Mouse (Mus musculus) limb, embryonic 15.5 days (tissue): ENCODE measurements around the gene Tmem265. TPM values are rescaled to one million over a fixed set of nuclear protein-coding genes. Genes with fewer than 3 reads are reported as not detected.
A peak's percentile ranks its signal among the peaks of the same experiment; 100 is the strongest.

ENCODE experiments used
- ATAC-seq: fragments of 200-750 bp; cut with Nextera tagmentation; 2 replicates; pipeline ENCODE4 v1.8.0; 2017; ENCODE audit warnings: low read depth, moderate TSS enrichment; ENCODE audit not compliant: insufficient number of reproducible peaks, low FRiP score, low TSS enrichment
- H3K27ac ChIP-seq: fragments of 300-500 bp; sonication (generic); 2 replicates; pipeline ENCODE4 v1.5.1; 2015; ENCODE audit warnings: moderate library complexity, mild to moderate bottlenecking, inconsistent platforms
- H3K27me3 ChIP-seq: fragments of 300-500 bp; sonication (generic); 2 replicates; pipeline ENCODE4 v1.6.1; 2015; ENCODE audit warnings: inconsistent platforms
- H3K36me3 ChIP-seq: fragments of 300-500 bp; sonication (generic); 2 replicates; pipeline ENCODE4 v1.6.1; 2015; ENCODE audit warnings: inconsistent platforms
- H3K4me1 ChIP-seq: fragments of 300-500 bp; sonication (generic); 2 replicates; pipeline ENCODE4 v1.6.1; 2015; ENCODE audit warnings: inconsistent platforms
- H3K4me2 ChIP-seq: fragments of 300-500 bp; sonication (generic); 2 replicates; pipeline ENCODE4 v1.6.1; 2015; ENCODE audit warnings: mild to moderate bottlenecking, inconsistent platforms
- H3K4me3 ChIP-seq: fragments of 300-500 bp; sonication (generic); 2 replicates; pipeline ENCODE4 v1.5.1; 2015; ENCODE audit warnings: mild to moderate bottlenecking, inconsistent platforms
- H3K9ac ChIP-seq: fragments of 300-500 bp; sonication (generic); 2 replicates; pipeline ENCODE4 v1.6.1; 2015; ENCODE audit warnings: inconsistent platforms
- H3K9me3 ChIP-seq: fragments of 300-500 bp; sonication (generic); 2 replicates; pipeline ENCODE4 v1.6.1; 2016; ENCODE audit warnings: inconsistent platforms
- WGBS: fragments of 180-500 bp; shearing (Covaris S2); methylation state at CpG from one replicate; pipeline ENCODE4 v1.1.7; 2015; 5-methylcytosine and 5-hydroxymethylcytosine counted together
- polyA plus RNA-seq: library from polyadenylated mRNA; unstranded; fragments of >200 nt; fragmentation: Nextera tagmentation; extraction: Ambion mirVana; gene quantifications from 2 replicates; pipeline ENCODE4 v1.2.1, GENCODE M21; 2015

Tmem265 gene
- polyA plus RNA-seq, 1 experiment from 2014 or later, result 12.1 TPM

DNA sequence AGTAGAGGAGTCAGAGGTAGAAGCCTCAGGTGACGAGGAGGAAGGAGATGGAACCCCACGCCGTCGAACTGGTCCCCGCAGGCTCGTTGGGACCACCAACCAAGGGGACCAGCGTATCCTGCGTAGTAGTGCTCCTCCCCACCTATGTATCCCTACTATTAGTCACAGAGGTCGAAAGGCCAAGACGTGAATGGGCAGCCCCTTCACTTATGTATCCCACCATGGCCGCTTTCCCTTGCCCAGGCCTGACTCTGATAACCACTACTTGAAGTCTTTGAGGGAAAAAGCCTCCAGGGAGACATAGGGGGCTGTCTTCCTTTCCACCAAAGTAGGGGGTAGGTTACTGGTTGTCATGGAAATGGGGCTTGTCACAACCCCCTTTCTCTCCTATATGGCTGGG, 610 bp upstream of the Tmem265 start:
- Histone ChIP-seq H3K4me3 (no peak overlapping the region), H3K36me3 (peaks cover 77% of the 10 kb centered on the region), H3K9ac (no peak overlapping the region), H3K4me1 (peaks cover 4% of the 10 kb centered on the region; the same call in 1 of the 2 replicates), H3K9me3 (no peaks in the 10 kb centered on the region), H3K27me3 (no peaks in the 10 kb centered on the region), H3K4me2 (no peak overlapping the region), H3K27ac (no peak overlapping the region)
- ATAC-seq, result no peak
- 93% methylated on average over 11 of the region's 11 CpGs for WGBS

DNA sequence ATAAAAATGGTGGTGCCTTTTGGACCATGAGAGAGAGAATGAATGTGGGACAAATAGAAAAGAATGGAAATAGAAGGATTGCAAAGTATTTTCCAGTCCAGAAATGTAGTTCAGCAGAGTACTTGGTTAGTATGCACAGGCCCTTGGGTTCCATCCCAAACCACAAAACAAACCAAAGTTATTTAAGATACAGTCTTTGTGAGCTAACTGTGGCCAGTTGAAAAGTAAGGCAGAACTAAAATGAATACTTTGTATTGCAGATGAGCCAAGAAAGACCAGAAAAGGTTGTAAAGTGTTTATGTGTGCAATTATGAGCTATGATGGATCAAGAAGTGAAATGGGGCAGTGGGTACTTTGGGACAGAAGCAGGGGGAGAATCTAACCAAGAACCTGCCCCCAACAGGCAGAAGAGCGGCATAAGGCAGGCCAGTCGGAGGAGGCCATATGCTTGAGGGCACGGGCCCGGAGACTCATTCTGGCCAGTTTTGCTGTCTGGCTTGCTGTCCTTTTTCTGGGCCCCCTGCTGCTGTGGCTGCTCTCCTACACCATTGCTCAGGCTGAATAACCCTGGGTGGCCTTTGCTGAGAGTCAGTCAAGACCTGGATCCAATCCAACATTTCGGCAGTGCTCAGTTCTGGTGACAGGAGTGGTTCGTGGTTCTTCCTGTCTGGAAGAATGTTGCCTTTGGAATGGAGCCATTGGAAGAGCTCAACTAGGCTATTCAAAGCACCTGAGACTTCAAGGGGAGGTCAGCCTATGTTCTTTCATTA, 3.4 kb downstream of the Tmem265 start:
- H3K4me3 ChIP-seq, result no peak overlapping the region
- no peak for ATAC-seq
- H3K4me2 ChIP-seq, result no peak overlapping the region
- H3K27me3 ChIP-seq, result no peaks in the 10 kb centered on the region
- no peaks in the 10 kb centered on the region for H3K9me3 ChIP-seq
- 65% methylated on average over 6 of the region's 6 CpGs for WGBS
- no peak overlapping the region for H3K9ac ChIP-seq
- H3K27ac ChIP-seq, result no peak overlapping the region
- peaks cover 4% of the 10 kb centered on the region; the same call in 1 of the 2 replicates for H3K4me1 ChIP-seq
- peaks cover 60% of the 10 kb centered on the region for H3K36me3 ChIP-seq

DNA sequence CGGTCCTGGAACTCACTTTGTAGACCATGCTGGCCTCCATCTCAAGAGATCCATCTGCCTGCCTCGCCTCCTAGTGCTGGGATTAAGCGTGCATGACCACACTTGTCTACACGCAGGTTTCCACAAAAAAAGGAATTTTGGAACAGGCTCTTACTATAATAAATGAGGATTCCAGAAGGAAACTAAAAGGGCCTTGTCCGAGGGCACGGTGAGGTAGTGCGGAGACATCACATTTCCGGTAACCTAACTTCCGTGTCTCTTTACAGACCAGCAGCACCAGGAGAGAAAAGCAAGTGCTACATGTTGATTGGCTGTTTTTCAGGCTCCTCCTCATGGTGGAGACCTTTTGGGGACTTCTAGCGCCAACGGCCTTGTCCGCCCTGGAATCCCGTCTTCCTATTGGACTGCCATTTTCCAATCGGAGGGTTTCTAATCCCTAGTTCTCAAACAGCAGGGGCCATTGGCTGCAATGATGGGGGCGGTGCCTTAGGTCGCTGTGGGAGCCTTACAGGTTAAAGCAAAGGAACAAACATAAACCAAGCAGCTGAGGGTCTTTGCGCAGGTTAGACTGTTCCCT, 11.8 kb downstream of the Tmem265 start, which contains the start of gene Phkg2:
Gene Phkg2, plus strand, starts transcription at position 446 of the 577 bp plus-strand sequence.
- Histone ChIP-seq H3K27me3 (no peaks in the 10 kb centered on the region), H3K4me1 (peaks cover 18% of the 10 kb centered on the region), H3K27ac (peak within 1 kb of the TSS; percentile 84), H3K4me2 (peak within 1 kb of the TSS; percentile 95), H3K9ac (peak within 1 kb of the TSS; percentile 80), H3K4me3 (peak within 1 kb of the TSS; percentile 72), H3K36me3 (peaks cover 25% of the 10 kb centered on the region), H3K9me3 (no peaks in the 10 kb centered on the region)
- peak; percentile 96 for ATAC-seq
- under 1% methylated on average over 17 of the region's 17 CpGs for WGBS

DNA sequence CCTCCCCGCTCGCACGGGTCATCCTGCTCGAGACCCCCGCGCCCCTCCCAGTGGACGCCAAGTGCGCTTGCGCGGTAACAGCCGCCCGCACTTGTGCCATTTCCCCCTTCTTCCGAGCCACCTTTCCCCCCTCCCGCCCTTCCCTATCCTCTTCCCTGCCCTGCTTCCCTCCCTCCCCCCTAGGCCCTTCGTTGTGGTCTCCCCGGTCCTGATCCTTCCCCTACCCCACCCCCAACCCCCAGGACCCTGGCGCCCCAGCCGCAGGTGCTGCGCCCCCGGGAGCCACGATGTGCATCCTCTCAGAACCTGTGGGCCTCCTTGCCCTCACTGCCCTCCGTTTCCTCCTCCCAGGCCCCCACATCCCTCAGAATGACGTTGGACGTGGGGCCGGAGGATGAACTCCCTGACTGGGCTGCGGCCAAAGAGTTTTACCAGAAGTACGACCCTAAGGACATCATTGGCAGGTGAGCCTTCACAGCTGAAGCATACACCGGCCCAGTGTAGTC, 12.4 kb downstream of the Tmem265 start:
- peaks cover 30% of the 10 kb centered on the region for H3K36me3 ChIP-seq
- H3K9me3 ChIP-seq, result no peaks in the 10 kb centered on the region
- peak overlapping the region; percentile 80 for H3K9ac ChIP-seq
- peak overlapping the region; percentile 95 for H3K4me2 ChIP-seq
- H3K27ac ChIP-seq, result peak overlapping the region; percentile 76
- WGBS, result 0% methylated on average over 20 of the region's 28 CpGs
- ATAC-seq, result peak; percentile 52
- peak overlapping the region; percentile 72 for H3K4me3 ChIP-seq
- H3K27me3 ChIP-seq, result no peaks in the 10 kb centered on the region
- peaks cover 18% of the 10 kb centered on the region for H3K4me1 ChIP-seq

DNA sequence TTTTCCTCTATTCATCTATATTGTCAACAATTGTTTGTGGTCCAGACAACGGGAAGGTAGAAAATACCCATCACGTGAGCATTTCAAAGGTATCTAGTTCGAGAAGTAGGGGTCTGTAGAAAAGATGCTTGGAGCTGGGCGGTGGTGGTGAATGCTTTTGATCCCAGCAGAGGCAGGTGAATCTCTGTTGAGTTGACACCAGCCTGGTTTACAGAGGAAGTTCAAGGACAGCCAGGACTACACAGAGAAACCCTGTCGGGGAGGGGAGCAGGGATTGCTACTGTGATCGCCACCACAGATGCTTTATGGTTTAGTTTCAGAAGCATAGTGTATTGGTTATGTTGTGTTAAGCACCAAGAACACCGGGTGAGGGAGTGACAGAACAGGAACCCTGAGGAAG, 12.9 kb downstream of the Tmem265 start:
- ATAC-seq, result no peak
- no peak overlapping the region for H3K27ac ChIP-seq
- WGBS, result 20% methylated on average over 7 of the region's 7 CpGs
- H3K9me3 ChIP-seq, result no peaks in the 10 kb centered on the region
- peak overlapping the region; percentile 80 for H3K9ac ChIP-seq
- H3K4me1 ChIP-seq, result peaks cover 18% of the 10 kb centered on the region
- H3K4me2 ChIP-seq, result peak overlapping the region; percentile 95
- peaks cover 25% of the 10 kb centered on the region for H3K36me3 ChIP-seq
- H3K4me3 ChIP-seq, result peak overlapping the region; percentile 72
- no peaks in the 10 kb centered on the region for H3K27me3 ChIP-seq

DNA sequence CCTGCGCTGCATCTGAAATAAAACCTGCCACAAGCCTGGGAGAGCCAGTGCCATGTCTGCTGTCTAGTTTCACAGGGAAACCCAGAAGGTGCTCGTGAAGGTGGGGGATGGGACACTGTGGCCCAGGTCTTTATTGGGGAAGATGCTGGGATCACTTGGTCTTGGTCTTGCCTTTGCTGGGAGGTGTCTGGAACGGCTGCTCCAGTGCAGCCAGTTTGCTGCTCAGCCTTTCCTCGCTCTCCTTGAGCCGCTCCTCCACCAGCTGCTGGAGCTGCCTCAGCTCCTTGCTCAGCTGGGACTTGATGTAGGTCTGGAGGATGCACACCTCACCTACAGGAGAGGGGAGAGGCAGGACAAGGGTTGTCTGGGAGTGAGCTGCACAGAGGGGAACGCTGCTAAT, 22.1 kb downstream of the Tmem265 start:
- Histone ChIP-seq H3K4me1 (peaks cover 10% of the 10 kb centered on the region), H3K27me3 (no peaks in the 10 kb centered on the region), H3K4me3 (no peak overlapping the region), H3K9me3 (no peaks in the 10 kb centered on the region), H3K9ac (no peak overlapping the region), H3K36me3 (peaks cover 60% of the 10 kb centered on the region), H3K27ac (no peak overlapping the region), H3K4me2 (no peak overlapping the region)
- no peak for ATAC-seq
- WGBS, result 90% methylated on average over 6 of the region's 6 CpGs

DNA sequence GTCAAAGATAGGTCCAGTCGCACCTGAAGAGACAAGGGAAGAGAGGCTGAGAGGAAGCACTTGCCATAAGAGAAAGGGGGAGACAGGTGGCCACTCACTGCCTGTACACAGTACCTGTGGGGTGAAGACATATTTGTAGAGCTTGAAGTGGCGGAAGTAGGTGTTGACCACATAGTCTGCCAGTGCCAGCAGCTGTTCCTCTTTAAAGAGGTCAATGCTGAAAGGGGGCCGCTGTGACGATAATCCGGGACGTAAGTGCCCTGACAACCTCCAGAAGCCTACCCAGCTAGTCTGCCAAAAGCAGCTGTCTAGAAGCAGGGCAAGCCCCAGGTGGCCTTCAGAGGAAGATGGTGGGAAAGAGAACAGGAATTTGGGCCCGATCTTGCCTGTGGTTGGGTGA, 23.8 kb downstream of the Tmem265 start:
- H3K27ac ChIP-seq, result no peak overlapping the region
- no peaks in the 10 kb centered on the region for H3K27me3 ChIP-seq
- H3K4me2 ChIP-seq, result no peak overlapping the region
- WGBS, result 82% methylated on average over 7 of the region's 7 CpGs
- no peaks in the 10 kb centered on the region for H3K9me3 ChIP-seq
- peaks cover 54% of the 10 kb centered on the region for H3K36me3 ChIP-seq
- H3K4me3 ChIP-seq, result no peak overlapping the region
- no peak for ATAC-seq
- H3K9ac ChIP-seq, result no peak overlapping the region
- peaks cover 17% of the 10 kb centered on the region for H3K4me1 ChIP-seq

DNA sequence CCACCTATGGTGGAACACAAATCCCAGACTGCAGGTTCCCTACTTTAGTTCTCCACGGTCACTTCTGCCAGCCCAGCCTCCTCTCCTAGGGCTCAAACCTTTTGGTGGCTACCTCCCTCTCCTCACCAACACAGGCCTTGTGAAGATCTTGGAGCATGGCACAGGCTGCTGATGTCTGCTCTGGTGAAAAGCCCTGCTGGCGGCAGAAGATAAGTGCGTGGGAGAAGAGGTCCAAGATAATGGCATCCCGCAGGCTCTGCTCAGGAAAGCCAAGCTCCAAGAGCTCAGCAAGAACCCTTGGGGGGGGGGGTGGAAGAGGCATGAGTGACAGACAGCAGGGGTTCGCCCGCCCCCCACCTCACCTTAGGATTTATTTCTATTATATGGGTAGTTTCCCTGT, 25.0 kb downstream of the Tmem265 start:
- H3K36me3 ChIP-seq, result peaks cover 54% of the 10 kb centered on the region
- no peak for ATAC-seq
- 93% methylated on average over 6 of the region's 6 CpGs for WGBS
- no peaks in the 10 kb centered on the region for H3K27me3 ChIP-seq
- no peak overlapping the region for H3K4me3 ChIP-seq
- no peak overlapping the region for H3K27ac ChIP-seq
- H3K9ac ChIP-seq, result no peak overlapping the region
- no peak overlapping the region for H3K4me2 ChIP-seq
- peaks cover 17% of the 10 kb centered on the region for H3K4me1 ChIP-seq
- H3K9me3 ChIP-seq, result no peaks in the 10 kb centered on the region

DNA sequence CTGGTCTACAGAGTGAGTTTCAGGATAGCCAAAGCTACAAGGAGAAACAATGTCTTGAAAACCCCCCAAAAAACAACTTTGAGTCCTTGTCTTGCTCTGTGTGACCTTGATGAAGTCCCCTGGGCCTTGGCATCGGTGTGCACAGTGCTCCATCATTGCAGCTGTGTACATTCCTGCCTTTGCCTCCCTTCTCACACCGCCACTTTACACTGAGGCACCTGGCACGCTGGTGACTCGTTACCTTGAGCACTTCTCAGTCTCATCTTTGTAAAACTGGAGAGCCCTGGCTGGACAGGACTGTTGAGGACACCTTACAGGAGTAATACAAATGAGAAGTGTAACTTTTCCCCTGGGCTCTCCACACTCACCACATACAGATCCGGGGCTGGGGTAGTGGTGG, 26.0 kb downstream of the Tmem265 start:
- ATAC-seq, result no peak
- Histone ChIP-seq H3K36me3 (peaks cover 55% of the 10 kb centered on the region), H3K27me3 (no peaks in the 10 kb centered on the region), H3K4me3 (peak overlapping the region; percentile 89; the same call in 1 of the 2 replicates), H3K27ac (no peak overlapping the region), H3K9ac (no peak overlapping the region), H3K9me3 (no peaks in the 10 kb centered on the region), H3K4me1 (peaks cover 17% of the 10 kb centered on the region), H3K4me2 (peak overlapping the region; percentile 87)
- WGBS, result 65% methylated on average over 5 of the region's 5 CpGs

DNA sequence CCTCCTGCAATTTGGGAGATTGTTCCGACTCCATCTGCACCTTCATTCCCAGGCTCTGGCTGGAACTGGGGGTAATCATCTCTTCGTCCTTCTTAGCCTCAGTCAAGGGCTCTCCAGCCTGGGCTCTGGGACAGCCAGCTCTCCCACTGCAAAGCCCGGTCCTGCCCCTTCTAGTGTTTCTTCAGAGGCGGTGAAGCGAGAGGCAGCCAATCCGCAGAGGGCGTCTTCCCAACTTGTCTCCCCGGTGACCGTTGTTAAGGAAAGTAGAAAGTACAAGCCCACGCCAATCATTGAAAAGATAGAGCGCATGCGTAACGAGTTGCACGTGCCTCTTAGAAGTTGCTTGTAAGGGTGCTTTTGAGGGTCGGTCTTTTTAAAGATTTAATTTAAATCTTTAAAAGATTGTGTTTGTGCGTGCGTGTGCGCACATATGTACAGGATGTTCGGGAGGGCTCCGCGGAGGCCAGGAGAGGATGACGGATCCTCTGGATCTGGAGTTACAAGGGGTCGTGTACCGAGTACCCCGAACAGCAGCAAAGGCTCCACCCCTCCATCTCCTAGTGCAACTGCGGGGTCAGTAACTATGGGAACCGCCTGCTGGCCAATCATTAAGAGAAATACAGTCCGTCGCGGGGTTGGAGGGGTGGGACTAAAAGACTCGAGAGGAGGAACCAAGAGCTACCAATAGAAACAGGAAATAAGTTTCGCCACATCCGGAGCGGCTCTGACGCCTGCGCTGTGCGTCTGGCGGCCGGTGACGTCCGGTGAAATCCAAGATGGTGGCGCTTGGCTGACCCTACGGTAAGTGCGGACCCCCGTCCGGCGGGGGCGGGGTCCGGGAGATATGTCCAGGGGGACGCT, 27.1 kb downstream of the Tmem265 start, which contains the start of the genes Ccdc189 and Rnf40:
Gene Ccdc189, minus strand, starts transcription at position 585 of the 861 bp plus-strand sequence.
Gene Rnf40, plus strand, starts transcription at position 757 of the 861 bp plus-strand sequence.
- H3K36me3 ChIP-seq, result peaks cover 55% of the 10 kb centered on the region
- no peaks in the 10 kb centered on the region for H3K9me3 ChIP-seq
- peak within 1 kb of the TSS; percentile 89 for H3K4me3 ChIP-seq
- peak within 1 kb of the TSS; percentile 87 for H3K4me2 ChIP-seq
- ATAC-seq, result peak; percentile 98
- peaks cover 17% of the 10 kb centered on the region for H3K4me1 ChIP-seq
- no peaks in the 10 kb centered on the region for H3K27me3 ChIP-seq
- under 1% methylated on average over 50 of the region's 50 CpGs for WGBS
- peak within 1 kb of the TSS; percentile 85 for H3K27ac ChIP-seq
- peak within 1 kb of the TSS; percentile 89 for H3K9ac ChIP-seq

DNA sequence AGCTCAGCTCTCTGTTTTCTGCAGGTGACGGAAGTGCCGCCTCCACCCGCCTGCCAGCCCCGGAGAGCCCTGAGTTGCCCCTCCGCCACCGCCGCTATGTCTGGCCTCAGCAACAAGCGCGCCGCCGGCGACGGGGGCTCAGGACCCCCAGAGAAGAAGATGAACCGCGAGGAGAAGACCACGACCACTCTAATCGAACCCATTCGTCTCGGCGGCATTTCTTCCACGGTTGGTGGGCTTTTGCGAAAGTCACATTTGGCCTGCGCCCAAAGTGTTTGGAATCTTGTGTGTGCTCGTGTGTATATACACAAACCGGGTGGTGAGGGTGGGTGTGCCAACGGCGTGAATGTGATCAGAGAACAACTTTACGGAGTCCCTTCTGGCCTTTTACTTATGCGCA, 27.7 kb downstream of the Tmem265 start:
- Histone ChIP-seq H3K4me3 (peak overlapping the region; percentile 89), H3K27ac (peak overlapping the region; percentile 58; the same call in 1 of the 2 replicates), H3K9ac (peak overlapping the region; percentile 89), H3K36me3 (peaks cover 55% of the 10 kb centered on the region), H3K27me3 (no peaks in the 10 kb centered on the region), H3K4me2 (peak overlapping the region; percentile 87), H3K4me1 (peaks cover 17% of the 10 kb centered on the region), H3K9me3 (no peaks in the 10 kb centered on the region)
- 4% methylated on average over 29 of the region's 29 CpGs for WGBS
- no peak for ATAC-seq
